In genomic region chr6:67510752-67511151, GRCm38 (mm10) we compare ENCODE assay signal across 9 mouse cellular contexts. TPM values are rescaled to one million over a fixed set of nuclear protein-coding genes. Genes with fewer than 3 reads are reported as not detected.
DNase-seq lines count a peak whose midpoint lies in the region; ATAC-seq and TF ChIP-seq lines count a peak whose summit lies in the region.
"Had no signal": no experiment of that assay in that cellular context is flagged by ENCODE, and none has a peak within 500 bp of the region (broad histone marks: within the 10 kb centered on the region; RNA-seq: fewer than 3 reads in every experiment).

No protein-coding gene starts in this region.

- H3K9ac ChIP-seq in forebrain, postnatal 0 days: no peak overlapping the region

- no peaks in the 10 kb centered on the region for H3K9me3 ChIP-seq in forebrain, postnatal 0 days (ENCODE audit: low read length)

- no peak overlapping the region for H3K27ac ChIP-seq in thymus, adult 2 months (ENCODE audit: control insufficient read depth, insufficient read depth, low read length)
- no peak overlapping the region for H3K27ac ChIP-seq in forebrain, postnatal 0 days (ENCODE audit: low read depth, low read length)

- H3K27me3 ChIP-seq in thymus, adult 2 months (ENCODE audit: control insufficient read depth, insufficient read depth, low read length): no peaks in the 10 kb centered on the region
- H3K27me3 ChIP-seq in forebrain, postnatal 0 days (ENCODE audit: insufficient read depth, low read length): no peaks in the 10 kb centered on the region

- no peak for TF ChIP-seq POLR2A in thymus, adult 2 months (IDR thresholded peaks at IDR 0.05; ENCODE audit: control insufficient read depth, extremely low read depth, insufficient read depth, low read length, poor library complexity)

- no peak overlapping the region for H3K4me2 ChIP-seq in forebrain, postnatal 0 days (ENCODE audit: low read depth)

- peak; percentile 8 for DNase-seq in gastrocnemius, postnatal 10 days
- DNase-seq in gastrocnemius, adult 8-10 months (ENCODE audit: low spot score in 2 of 2): no peak
- DNase-seq in thymus, adult 2 months: peak; percentile 67
- DNase-seq in thymus, adult 18-20 months: no peak
- peak; percentile 22 for DNase-seq in forebrain, postnatal 0 days
- DNase-seq in left cerebral cortex, postnatal 4 days: peak; percentile 20
- DNase-seq in retina, embryonic 14.5 days (ENCODE audit: low spot score): peak; percentile 56
- DNase-seq in cerebellum, adult 9-10 months: no peak

- no peak overlapping the region for H3K4me3 ChIP-seq in thymus, adult 2 months (ENCODE audit: control insufficient read depth, insufficient read depth, low read length)
- no peak overlapping the region for H3K4me3 ChIP-seq in forebrain, postnatal 0 days (ENCODE audit: low read depth, low read length)

- H3K4me1 ChIP-seq in thymus, adult 2 months (replicated peaks; ENCODE audit: control insufficient read depth, insufficient read depth, low read length): no peaks in the 10 kb centered on the region
- no peaks in the 10 kb centered on the region for H3K4me1 ChIP-seq in forebrain, postnatal 0 days (ENCODE audit: insufficient read depth)

- ATAC-seq in forebrain, postnatal 0 days: peak; percentile 45; the same call in 1 of the 2 replicates

- TF ChIP-seq CTCF in thymus, adult 2 months (IDR thresholded peaks at IDR 0.05; ENCODE audit: borderline replicate concordance, control insufficient read depth, extremely low read depth, insufficient read depth, low read length, poor library complexity): no peak
- peak; percentile 69 for TF ChIP-seq CTCF in forebrain, postnatal 0 days (IDR thresholded peaks at IDR 0.05; ENCODE audit: low read depth)

- intact Hi-C loops in left cerebral cortex, postnatal 4 days (cut with DNase I): no loop called here

- no peaks in the 10 kb centered on the region for H3K36me3 ChIP-seq in thymus, adult 2 months (ENCODE audit: control insufficient read depth, insufficient read depth, low read length)
- H3K36me3 ChIP-seq in forebrain, postnatal 0 days (ENCODE audit: insufficient read depth): no peaks in the 10 kb centered on the region

RNA-seq across cellular contexts. Expression of gene Il23r, which starts 19.1 kb away (rescaled TPM):
- not detected for total RNA-seq in gastrocnemius, postnatal 10 days (2021)
- total RNA-seq in gastrocnemius, adult 8-10 months (2022): not detected
- polyA plus RNA-seq in thymus, adult 2 months (2012; rRNA removed): 0.19 and 0.23 TPM in 2 replicates
- 0.05 TPM in 1 of 2 replicates, not detected in the other for total RNA-seq in forebrain, postnatal 0 days (2014; rRNA removed)
- not detected in 2 replicates for polyA plus RNA-seq in forebrain, postnatal 0 days (2015; fragmentation: Nextera tagmentation; extraction: Ambion mirVana)
- total RNA-seq in left cerebral cortex, postnatal 4 days (2021): not detected
- polyA plus RNA-seq: neural tube, embryonic 11.5 days had no signal

RNA-seq across cellular contexts. Expression of gene Tacstd2, which starts 24.8 kb away (rescaled TPM):
- not detected for total RNA-seq in gastrocnemius, postnatal 10 days (2021)
- total RNA-seq in gastrocnemius, adult 8-10 months (2022): not detected
- polyA plus RNA-seq in thymus, adult 2 months (2012; rRNA removed): 15.9 and 17.6 TPM in 2 replicates
- 1.4 and 2.0 TPM in 2 replicates for total RNA-seq in forebrain, postnatal 0 days (2014; rRNA removed)
- polyA plus RNA-seq in forebrain, postnatal 0 days (2015; fragmentation: Nextera tagmentation; extraction: Ambion mirVana): 1.6 and 2.0 TPM in 2 replicates
- under 1 TPM; 0.40 to 0.58 TPM for total RNA-seq in left cerebral cortex, postnatal 4 days (2021)

Comparison
In these comparisons a context has a peak if more than half of its experiments do, and no peak if none do; other contexts are left out.
1. DNase-seq: peak in gastrocnemius, postnatal 10 days (single experiment), thymus, adult 2 months (single experiment), forebrain, postnatal 0 days (single experiment), left cerebral cortex, postnatal 4 days (single experiment) and retina, embryonic 14.5 days (single experiment); none in gastrocnemius, adult 8-10 months (0 of 2), thymus, adult 18-20 months (0 of 2) and cerebellum, adult 9-10 months (single experiment).